Mouse (Mus musculus) adrenal gland, postnatal 10 days (tissue): ENCODE data around the gene Gm16506. TPM values are rescaled to one million over a fixed set of nuclear protein-coding genes. Genes with fewer than 3 reads are reported as not detected.
"Not testable (repeated sequence)": the region's sequence is repeated elsewhere in the genome, so short reads cannot be mapped to it uniquely, and the experiment has no call there.

Experiments
- DNase-seq: peaks from one replicate; pipeline ENCODE4 v3.0.0; 2021; ENCODE audit warnings: mixed read lengths
- long read RNA-seq, 2 experiments: library from polyadenylated mRNA; stranded (forward); transcript quantifications; one replicate each; pipeline ENCODE4 v2.0.0; 2021
- total RNA-seq, 2 experiments: library from RNA; stranded (reverse); gene quantifications; 2 replicates each; pipeline ENCODE4 v1.2.3; 2021

Gene Gm16506
- not detected for total RNA-seq
- long read RNA-seq, experiment 1: 0 reads
- long read RNA-seq, experiment 2: 0 reads

GRCm38 (mm10) chr14:43727385-43727784 lies at the start of gene Gm16506:
Gm16506 (minus strand) TSS chr14:43727485.
- DNase-seq: not testable (repeated sequence)

GRCm38 (mm10) chr14:43747566-43747965 lies 20.3 kb upstream of the Gm16506 start, which contains the start of gene Gm6526:
Gm6526 (plus strand) TSS chr14:43747866.
- DNase-seq: not testable (repeated sequence)

- not testable (repeated sequence) for DNase-seq
Observed at GRCm38 (mm10) chr14:43697621-43698020, 29.7 kb downstream of the Gm16506 start, which contains the start of gene Gm7324. Gm7324 (plus strand) TSS chr14:43697828.

GRCm38 (mm10) chr14:43677099-43677498 lies 50.2 kb downstream of the Gm16506 start, which contains the start of gene Gm8165:
Gm8165 (minus strand) TSS chr14:43677199.
- DNase-seq: not testable (repeated sequence)

Other genes starting within 250 kb of the Gm16506 start
- gene Gm5799, start 183.9 kb downstream of the Gm16506 start, total RNA-seq: under 1 TPM in 1 of 2 experiments, not detected in 1; 0.27 TPM
- not detected for gene Gm17654, start 148.3 kb downstream of the Gm16506 start, total RNA-seq
- not detected for gene Gm10375, start 119.5 kb downstream of the Gm16506 start, total RNA-seq
- gene Gm8165, start 50.3 kb downstream of the Gm16506 start, total RNA-seq: not detected
- 1 to 10 TPM; 1.0 to 1.7 TPM for gene Gm7324, start 29.7 kb downstream of the Gm16506 start, total RNA-seq
- gene Gm6526, start 20.4 kb upstream of the Gm16506 start, total RNA-seq: not detected
- gene Gm8180, start 57.3 kb upstream of the Gm16506 start, total RNA-seq: not detected
- gene Ear1, start 148.0 kb upstream of the Gm16506 start, total RNA-seq: 1 to 10 TPM in 1 of 2 experiments, under 1 TPM in 1; 0.81 to 3.0 TPM
- gene Ear10, start 196.1 kb upstream of the Gm16506 start, total RNA-seq: not detected
- gene Gm8113, start 197.9 kb upstream of the Gm16506 start, total RNA-seq: 1 to 10 TPM; 1.6 to 4.7 TPM
- not detected for gene Ang5, start 229.6 kb upstream of the Gm16506 start, total RNA-seq